Mouse (Mus musculus) layer of hippocampus, adult 18-20 months (tissue): ENCODE measurements at regions not wholly inside any gene's neighbourhood (a gene's known extent, or its start where the extent isn't known, plus 50 kb on each side); places are given as distances from the start of the nearest gene placed in this dataset.

Experiments
- DNase-seq, 2 experiments: peaks; one replicate each; pipeline ENCODE4 v3.0.0; 2022; ENCODE audit warnings: low spot score in 2 of 2

GRCm38 (mm10) chr11:56290651-56291578 lies 250.1 kb upstream of the Nmur2 start:
- no peak for DNase-seq

GRCm38 (mm10) chr11:56285575-56286260 lies 244.9 kb upstream of the Nmur2 start:
- peak; percentile 16 to 39 for DNase-seq

DNA sequence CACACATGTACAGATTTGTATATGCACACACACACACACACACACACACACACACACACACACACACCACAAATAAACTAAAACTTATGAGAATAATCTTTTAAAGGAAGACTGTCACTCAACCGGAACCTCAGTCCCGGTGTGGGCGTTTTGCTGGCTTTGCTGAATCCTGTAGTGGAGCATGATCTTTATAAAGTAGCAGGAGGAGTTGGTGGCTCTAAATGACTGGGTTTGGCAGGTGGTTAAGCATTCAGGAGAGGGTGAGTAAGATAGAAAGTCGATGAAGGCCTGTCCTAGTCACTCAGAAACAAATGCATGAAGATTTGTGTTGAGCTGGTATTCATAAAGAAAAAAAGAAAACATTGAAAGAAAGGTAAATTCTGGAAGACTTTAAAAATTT lies 240.4 kb upstream of the Nmur2 start:
- DNase-seq: peak in 1 of 2 experiments; percentile 34

- DNase-seq: peak; percentile 8 to 30
Measured at GRCm38 (mm10) chr11:56280216-56280615, 239.4 kb upstream of the Nmur2 start.

DNA sequence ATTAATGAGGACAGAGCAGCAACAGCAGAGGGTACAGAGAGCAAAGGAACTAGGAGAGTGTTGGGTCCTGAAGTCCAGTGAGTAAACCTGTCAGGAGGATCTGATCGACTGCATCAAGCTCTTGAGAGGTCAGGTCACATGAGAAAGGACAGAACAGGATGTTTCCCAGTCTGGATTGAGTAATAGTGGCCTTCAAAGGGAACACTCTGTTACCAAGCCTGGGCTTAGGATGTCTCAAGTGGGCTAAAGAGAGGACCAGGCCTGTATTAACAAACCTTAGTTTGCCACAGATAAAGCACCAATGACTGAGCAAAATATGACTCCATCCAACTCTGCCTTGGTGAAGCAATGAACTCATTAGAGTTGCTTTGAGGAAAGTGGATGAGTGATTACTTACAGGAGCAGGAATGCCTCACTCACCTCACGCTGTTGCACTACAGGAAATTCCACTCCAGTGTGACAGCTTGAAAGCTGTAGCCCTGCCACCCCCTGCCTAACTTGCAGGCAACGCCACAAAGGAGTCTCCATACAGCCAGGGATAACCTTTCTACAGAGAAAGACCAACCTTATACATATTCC lies 229.2 kb upstream of the Nmur2 start:
- DNase-seq: no peak

- no peak for DNase-seq
Measured at GRCm38 (mm10) chr11:56262726-56263125, 221.9 kb upstream of the Nmur2 start.

- DNase-seq: no peak
Measured at GRCm38 (mm10) chr11:56256356-56256755, 215.5 kb upstream of the Nmur2 start.

- DNase-seq: peak in 1 of 2 experiments; percentile 11
Measured at GRCm38 (mm10) chr11:56254437-56254836, 213.6 kb upstream of the Nmur2 start.

DNA sequence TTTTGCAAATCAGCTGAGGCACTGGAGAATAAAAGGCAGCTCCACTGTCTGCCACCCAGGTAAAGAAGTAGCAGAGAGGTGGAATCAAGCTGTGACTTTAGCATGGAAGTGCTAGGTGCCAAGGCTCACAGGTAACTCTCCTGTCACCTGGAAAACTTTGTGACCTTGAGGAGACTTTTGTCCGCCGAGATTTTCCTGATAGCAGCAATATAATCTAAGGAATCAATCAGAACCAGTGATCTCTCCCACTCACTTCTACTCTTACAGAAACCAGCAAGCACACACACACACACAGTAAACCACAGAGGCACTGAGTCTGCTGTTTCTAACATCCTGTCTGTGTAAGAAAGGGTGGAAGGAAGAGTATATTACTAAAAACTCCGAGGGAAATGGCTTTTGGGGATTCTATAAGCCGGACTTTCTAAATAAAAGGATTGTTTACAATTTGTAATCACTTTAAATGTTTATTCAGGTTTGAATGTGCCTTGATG lies 206.6 kb upstream of the Nmur2 start:
- DNase-seq: no peak

- DNase-seq: peak; percentile 84 to 89
Measured at GRCm38 (mm10) chr11:56246549-56247332, 205.9 kb upstream of the Nmur2 start.

GRCm38 (mm10) chr11:56244951-56245350 lies 204.1 kb upstream of the Nmur2 start:
- peak; percentile 59 to 77 for DNase-seq

DNA sequence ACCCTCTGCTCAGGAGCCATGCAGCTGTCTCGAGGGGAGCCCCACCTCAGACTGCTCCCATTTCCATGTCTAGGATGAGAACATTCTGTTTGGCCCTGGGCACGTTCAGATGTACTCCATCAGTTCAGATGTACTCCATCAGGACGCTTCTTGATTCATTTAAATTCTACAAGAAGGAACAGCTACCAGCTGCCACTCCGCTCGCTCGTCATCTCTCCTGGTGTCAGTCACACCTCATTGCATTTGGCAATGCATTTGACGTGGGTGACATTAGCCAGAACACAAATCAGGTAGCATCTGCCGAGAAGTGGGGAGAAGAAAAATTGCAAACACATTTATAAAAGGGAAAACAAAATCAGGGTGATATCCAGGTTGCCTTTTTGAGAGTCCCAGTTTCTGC lies 202.6 kb upstream of the Nmur2 start:
- DNase-seq: peak; percentile 34 to 61

GRCm38 (mm10) chr11:56238745-56239144 lies 197.9 kb upstream of the Nmur2 start:
- DNase-seq: no peak

DNA sequence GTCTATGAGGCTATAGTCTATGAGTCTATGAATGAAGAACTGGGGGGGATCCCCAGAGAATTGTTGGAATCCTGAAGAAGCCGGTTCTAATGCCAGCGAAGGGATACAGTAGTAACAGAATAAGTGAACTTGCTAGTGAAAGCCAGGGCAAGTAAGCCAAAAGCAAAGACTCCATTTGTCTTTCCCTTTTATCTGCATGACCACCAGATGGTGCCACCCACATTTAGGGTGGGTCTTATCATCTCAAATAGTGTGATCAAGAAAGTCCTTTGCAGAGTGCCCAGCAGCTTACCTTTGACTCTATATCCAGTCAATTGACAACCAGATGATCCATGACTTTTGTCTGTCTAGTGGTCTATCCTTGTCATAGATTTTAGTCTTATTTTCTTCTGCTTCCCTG lies 184.2 kb upstream of the Nmur2 start:
- DNase-seq: no peak

GRCm38 (mm10) chr11:56215706-56216105 lies 174.9 kb upstream of the Nmur2 start:
- no peak for DNase-seq

DNA sequence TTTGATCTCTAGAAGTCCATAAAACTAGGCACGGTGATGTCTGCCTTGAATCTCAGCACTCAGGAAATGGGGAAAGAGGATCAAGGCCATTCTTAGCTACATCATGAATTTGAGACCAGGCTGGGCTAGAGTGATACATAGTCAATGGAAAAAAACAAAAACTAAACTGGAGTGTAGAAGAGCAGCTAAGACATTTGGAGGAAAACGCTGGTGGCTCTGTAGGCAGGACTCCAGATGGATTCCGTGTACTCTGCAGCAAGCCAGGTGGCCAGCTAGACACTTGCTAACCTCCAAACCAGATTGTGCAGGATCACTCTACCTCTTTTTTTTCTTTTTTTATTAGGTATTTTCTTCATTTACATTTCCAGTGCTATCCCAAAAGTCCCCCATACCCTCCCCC lies 161.0 kb upstream of the Nmur2 start:
- DNase-seq: no peak

DNA sequence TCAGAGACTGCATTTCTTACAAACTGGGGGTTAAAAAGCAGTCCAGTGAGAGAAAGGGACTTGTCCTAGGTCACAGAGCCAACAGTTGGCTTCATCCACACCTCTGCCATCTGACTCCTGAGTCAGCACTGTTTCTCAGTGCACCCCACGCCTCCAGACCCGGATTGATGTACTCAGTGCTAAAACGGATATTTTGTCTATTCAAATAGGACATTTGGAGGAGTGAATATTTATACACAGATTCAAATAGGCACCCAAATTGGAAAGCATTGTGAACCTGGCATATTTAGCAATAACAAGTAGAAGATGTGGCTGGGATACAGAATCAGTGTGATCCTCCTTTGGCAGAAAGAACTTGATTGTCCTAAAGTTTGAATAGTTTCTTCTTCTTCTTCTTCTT lies 154.5 kb upstream of the Nmur2 start:
- DNase-seq: peak; percentile 25 to 70

DNA sequence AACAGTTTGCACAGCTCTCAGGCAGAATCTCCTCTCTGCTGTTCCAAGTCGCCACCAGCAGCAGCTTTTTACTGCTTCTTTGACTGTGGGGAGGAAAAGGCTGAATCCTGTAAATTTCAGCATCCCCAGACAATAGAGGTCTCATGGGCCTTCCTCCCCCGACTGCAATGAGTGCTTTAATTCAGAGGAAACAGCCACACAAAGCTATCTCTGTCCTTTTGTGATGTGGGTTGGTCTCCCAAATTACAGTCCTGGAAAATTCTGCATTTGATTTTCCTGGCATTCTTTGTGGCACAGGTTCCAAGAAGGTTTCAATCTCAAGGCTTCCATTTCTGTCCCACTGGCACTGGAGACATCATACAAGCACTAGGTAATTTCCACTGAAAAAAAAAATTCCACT lies 152.6 kb upstream of the Nmur2 start:
- DNase-seq: no peak

DNA sequence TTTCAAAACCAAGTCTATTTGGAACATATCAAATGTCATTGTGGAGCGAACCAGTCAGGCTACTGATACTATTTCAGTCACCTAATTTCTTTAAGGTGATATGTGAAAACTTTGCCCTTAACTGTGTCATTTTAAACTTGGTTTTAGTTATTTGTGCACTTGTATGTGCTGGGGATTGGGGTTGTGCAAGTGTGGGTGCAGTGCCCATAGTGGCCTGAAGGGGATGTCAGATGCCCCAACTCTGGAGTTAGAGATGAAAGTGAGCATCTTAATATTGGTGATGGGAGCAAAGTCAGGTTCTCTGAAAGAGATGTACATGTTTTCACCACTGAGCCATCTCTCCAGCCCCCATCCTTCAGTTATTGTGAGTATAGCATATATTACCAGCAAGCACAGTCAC lies 133.1 kb upstream of the Nmur2 start:
- DNase-seq: no peak

DNA sequence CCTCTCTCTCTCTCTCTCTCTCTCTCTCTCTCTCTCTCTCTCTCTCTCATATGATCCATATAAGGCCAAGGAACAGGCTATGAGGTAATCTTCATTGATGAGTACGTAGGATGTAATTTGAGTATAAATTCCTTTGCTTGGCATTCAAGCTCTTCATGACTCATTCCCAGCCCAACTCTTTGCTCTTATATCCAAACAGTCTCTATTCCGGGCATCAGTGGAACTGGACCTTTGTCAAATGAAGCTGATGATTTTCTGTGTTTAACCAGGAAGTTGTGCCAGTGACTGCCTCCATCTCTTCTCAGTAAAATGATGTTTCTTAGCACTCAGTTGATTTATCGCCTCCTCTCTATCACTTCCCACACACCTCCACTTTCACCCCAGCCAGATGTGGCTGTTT lies 132.4 kb upstream of the Nmur2 start:
- DNase-seq: peak in 1 of 2 experiments; percentile 36

- DNase-seq: peak; percentile 80 to 82
Measured at GRCm38 (mm10) chr11:56169576-56169975, 128.8 kb upstream of the Nmur2 start.
